Mouse (Mus musculus) midbrain, embryonic 10.5 days (tissue): Measurements from ENCODE around the gene Cldn34a. TPM values are rescaled to one million over a fixed set of nuclear protein-coding genes. Genes with fewer than 3 reads are reported as not detected.
"Not testable (repeated sequence)": the region's sequence is repeated elsewhere in the genome, so short reads cannot be mapped to it uniquely, and the experiment has no call there.

Experiments used
- DNase-seq: peaks from one replicate; pipeline ENCODE4 v3.0.0-alpha.2; 2017; ENCODE audit warnings: low spot score
- H3K27ac ChIP-seq: fragments of 300-500 bp; sonication (generic); replicated peaks from 2 replicates; pipeline ENCODE4 v1.5.1; 2016; ENCODE audit warnings: mild to moderate bottlenecking
- H3K27me3 ChIP-seq: fragments of 300-500 bp; sonication (generic); 2 replicates; pipeline ENCODE4 v1.6.1; 2016; ENCODE audit warnings: low read depth, mild to moderate bottlenecking; ENCODE audit not compliant: poor library complexity, severe bottlenecking
- H3K36me3 ChIP-seq: fragments of 300-500 bp; sonication (generic); 2 replicates; pipeline ENCODE4 v1.6.1; 2016; ENCODE audit warnings: mild to moderate bottlenecking, moderate library complexity
- H3K4me1 ChIP-seq: fragments of 300-500 bp; sonication (generic); 2 replicates; pipeline ENCODE4 v1.6.1; 2016
- H3K4me3 ChIP-seq: fragments of 300-500 bp; sonication (generic); 2 replicates; pipeline ENCODE4 v1.5.1; 2016; ENCODE audit warnings: mild to moderate bottlenecking, moderate library complexity
- H3K9me3 ChIP-seq: fragments of 300-500 bp; sonication (generic); replicated peaks from 2 replicates; pipeline ENCODE4 v1.6.1; 2016; ENCODE audit warnings: mild to moderate bottlenecking
- WGBS: fragments of 180-500 bp; shearing (Covaris S2); methylation state at CpG from one replicate; pipeline ENCODE4 v1.1.7; 2016; 5-methylcytosine and 5-hydroxymethylcytosine counted together
- polyA plus RNA-seq: library from polyadenylated mRNA; unstranded; fragments of >200 nt; fragmentation: Nextera tagmentation; extraction: Ambion mirVana; gene quantifications from 2 replicates; pipeline ENCODE4 v1.2.1, GENCODE M21; 2016

Gene Cldn34a
- not detected in 2 replicates for polyA plus RNA-seq

DNA sequence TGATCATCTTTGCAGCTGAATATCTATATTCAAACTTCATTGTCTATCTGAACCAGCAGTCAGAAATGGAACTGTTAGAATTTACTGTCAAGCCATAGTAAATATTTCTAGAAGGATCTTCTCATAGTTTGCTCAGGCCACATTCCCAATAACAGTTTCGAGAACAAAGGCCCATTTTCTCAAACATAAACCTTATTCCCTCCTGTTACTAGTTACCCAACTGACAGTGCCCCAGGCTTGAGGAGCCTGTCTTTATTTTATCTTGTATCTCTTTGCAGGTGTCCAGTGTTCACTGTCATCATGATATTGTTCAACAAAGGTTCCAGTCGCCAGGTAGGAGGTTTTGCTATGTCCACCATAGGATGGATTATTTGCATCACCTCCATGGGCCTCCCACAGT is at the start of gene Cldn34a:
TSS of gene Cldn34a (plus strand) at position 301 of the 400 bp plus-strand sequence.
- Histone ChIP-seq H3K9me3 (no peaks in the 10 kb centered on the region), H3K27me3 (peaks cover 65% of the 10 kb centered on the region), H3K36me3 (no peaks in the 10 kb centered on the region), H3K4me3 (no peak within 1 kb of the TSS), H3K27ac (no peak within 1 kb of the TSS), H3K4me1 (no peaks in the 10 kb centered on the region)
- 76% methylated on average over 2 of the region's 2 CpGs for WGBS
- DNase-seq: no peak

DNA sequence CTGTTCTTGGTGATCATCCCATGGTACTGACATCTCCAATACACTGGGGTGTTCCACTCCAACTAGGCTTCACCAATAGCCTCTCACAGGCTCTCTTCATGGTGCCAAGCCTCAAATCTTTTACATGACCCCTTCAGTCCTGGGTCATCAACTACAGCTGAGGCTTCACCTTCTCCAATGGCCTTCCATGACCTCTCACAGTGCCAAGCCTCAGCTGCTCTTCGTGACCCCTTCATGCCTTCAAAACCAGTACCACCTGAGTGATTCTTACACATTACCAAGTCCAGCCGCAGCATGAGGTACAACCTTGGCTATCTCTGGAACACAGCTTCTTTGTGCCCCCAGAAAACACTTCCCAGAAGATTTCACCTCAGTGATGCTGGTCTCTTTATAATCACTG is 44.5 kb upstream of the Cldn34a start:
- not testable (repeated sequence) for H3K4me1 ChIP-seq, H3K4me3 ChIP-seq, H3K36me3 ChIP-seq, H3K9me3 ChIP-seq, DNase-seq, H3K27ac ChIP-seq
- H3K27me3 ChIP-seq: peaks cover 83% of the 10 kb centered on the region
- WGBS: 71% methylated on average over 2 of the region's 2 CpGs

DNA sequence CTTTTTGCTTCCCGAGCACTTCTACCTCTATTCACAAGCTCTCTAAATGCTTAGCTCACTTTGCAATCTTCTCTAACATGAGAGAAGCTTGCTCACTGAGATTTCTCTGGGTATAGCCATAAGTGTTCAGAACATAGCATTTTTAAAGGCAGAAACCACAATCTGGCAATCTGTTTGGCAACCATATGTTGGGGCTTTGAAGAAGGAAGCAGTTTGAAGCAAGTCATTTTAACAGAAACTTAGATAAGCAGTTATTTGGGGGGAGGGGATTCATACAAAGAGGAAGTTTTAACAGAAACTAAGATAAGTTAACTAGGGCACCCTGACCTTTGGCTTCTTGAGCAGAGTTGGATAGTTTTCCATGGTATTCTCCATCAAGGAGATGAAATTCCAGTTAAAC is 17.4 kb upstream of the Cldn34a start:
- no peak for DNase-seq
- Histone ChIP-seq H3K27me3 (peaks cover 98% of the 10 kb centered on the region), H3K36me3 (no peaks in the 10 kb centered on the region), H3K4me1 (no peaks in the 10 kb centered on the region), H3K4me3 (no peak overlapping the region), H3K9me3 (no peaks in the 10 kb centered on the region), H3K27ac (no peak overlapping the region)
- 88% methylated on average over 1 of the region's 1 CpGs for WGBS

DNA sequence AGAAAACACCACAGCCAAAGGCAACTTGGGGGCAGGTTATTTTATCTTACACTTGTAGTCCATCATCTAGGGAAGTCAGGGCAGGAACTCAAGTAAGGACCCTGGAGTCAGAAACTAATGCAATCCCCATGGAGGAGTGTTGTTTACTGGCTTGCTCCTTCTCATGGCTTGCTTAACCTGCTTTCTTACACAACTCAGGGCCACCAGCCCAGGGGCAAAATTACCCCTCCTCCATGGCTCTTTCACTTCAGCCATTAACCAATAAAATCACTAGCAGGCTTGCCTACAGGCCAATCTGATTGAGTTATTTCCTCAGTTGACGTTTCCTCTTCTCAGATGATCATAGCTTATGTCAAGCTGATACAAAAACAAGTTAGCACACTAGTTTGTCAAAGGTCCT is 15.0 kb upstream of the Cldn34a start:
- no peak for DNase-seq
- H3K4me1 ChIP-seq: no peaks in the 10 kb centered on the region
- peaks cover 73% of the 10 kb centered on the region for H3K27me3 ChIP-seq
- no peaks in the 10 kb centered on the region for H3K9me3 ChIP-seq
- no peak overlapping the region for H3K27ac ChIP-seq
- no peaks in the 10 kb centered on the region for H3K36me3 ChIP-seq
- no peak overlapping the region for H3K4me3 ChIP-seq
- WGBS: 78% methylated on average over 1 of the region's 1 CpGs

DNA sequence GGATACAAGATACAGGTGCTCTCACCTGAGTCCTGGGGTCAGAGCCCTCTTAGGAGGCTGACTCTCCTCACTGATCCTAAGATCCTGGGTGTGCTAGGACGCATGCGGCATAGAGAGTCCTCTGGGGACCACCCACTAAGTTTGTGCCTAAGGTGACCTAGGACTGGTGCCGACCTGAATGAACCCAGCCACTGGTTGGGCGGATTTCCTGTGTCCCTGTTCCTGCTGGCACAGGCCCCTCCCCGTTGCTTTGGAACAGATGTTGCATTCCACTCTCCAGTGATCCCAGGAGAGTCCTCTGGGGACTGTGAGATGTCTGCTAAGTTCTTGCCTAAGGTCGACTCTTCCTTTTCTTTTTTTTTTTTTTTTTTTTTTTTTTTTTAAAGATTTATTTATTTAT is 5.7 kb upstream of the Cldn34a start:
- 71% methylated on average over 6 of the region's 6 CpGs for WGBS
- peaks cover 35% of the 10 kb centered on the region for H3K27me3 ChIP-seq
- no peak for DNase-seq
- H3K4me1 ChIP-seq: no peaks in the 10 kb centered on the region
- no peaks in the 10 kb centered on the region for H3K9me3 ChIP-seq
- no peak overlapping the region for H3K4me3 ChIP-seq
- no peaks in the 10 kb centered on the region for H3K36me3 ChIP-seq
- no peak overlapping the region for H3K27ac ChIP-seq

Other genes starting within 250 kb of the Cldn34a start
- gene Kantr, start 235.8 kb upstream of the Cldn34a start, polyA plus RNA-seq: 14.8 and 16.8 TPM in 2 replicates
- 31.9 and 35.2 TPM in 2 replicates for gene Tspyl2, start 220.9 kb upstream of the Cldn34a start, polyA plus RNA-seq
- gene Gpr173, start 194.6 kb upstream of the Cldn34a start, polyA plus RNA-seq: 4.4 and 7.1 TPM in 2 replicates
- 4.5 and 4.8 TPM in 2 replicates for gene Shroom2, start 206.1 kb downstream of the Cldn34a start, polyA plus RNA-seq
- gene Gpr143, start 218.6 kb downstream of the Cldn34a start, polyA plus RNA-seq: 0.07 and 0.25 TPM in 2 replicates